Mouse (Mus musculus): ENCODE data around the gene 4921507P07Rik.

- TF ChIP-seq POLR2A (IDR thresholded peaks at IDR 0.05; ENCODE audit: borderline replicate concordance, extremely low read depth, low read depth, low read length): no peak
- no peak for TF ChIP-seq CTCF (IDR thresholded peaks at IDR 0.05; ENCODE audit: insufficient read depth, low read length)
These were observed 72.1 kb downstream of the 4921507P07Rik start for GRCm38 (mm10) chr6:50524261-50524896.

All from lung, adult 2 months (tissue).